Mouse (Mus musculus) ovary, adult 18-20 months (tissue): ENCODE results near the gene Wscd2.
"Not testable (repeated sequence)": the region's sequence is repeated elsewhere in the genome, so short reads cannot be mapped to it uniquely, and the experiment has no call there.

ENCODE experiments used
- DNase-seq: peaks from one replicate; pipeline ENCODE4 v3.0.0; 2022; ENCODE audit warnings: low spot score, mixed read lengths

Gene Wscd2

GRCm38 (mm10) chr5:113584439-113584838 is 94.3 kb downstream of the Wscd2 start:
- no peak for DNase-seq

GRCm38 (mm10) chr5:113585619-113586457 is 95.7 kb downstream of the Wscd2 start:
- DNase-seq: not testable (repeated sequence)

- not testable (repeated sequence) for DNase-seq
These were observed 96.3 kb downstream of the Wscd2 start for GRCm38 (mm10) chr5:113586458-113586849.

GRCm38 (mm10) chr5:113590010-113590640 is 100.0 kb downstream of the Wscd2 start:
- DNase-seq: no peak

GRCm38 (mm10) chr5:113591166-113591565 is 101.0 kb downstream of the Wscd2 start:
- no peak for DNase-seq

- DNase-seq: no peak
These were observed 101.7 kb downstream of the Wscd2 start for GRCm38 (mm10) chr5:113591751-113592230.

- DNase-seq: no peak
These were observed 104.0 kb downstream of the Wscd2 start for GRCm38 (mm10) chr5:113593911-113594705.

- DNase-seq: no peak
These were observed 106.1 kb downstream of the Wscd2 start for GRCm38 (mm10) chr5:113596252-113596651.

GRCm38 (mm10) chr5:113596780-113597353 is 106.7 kb downstream of the Wscd2 start:
- no peak for DNase-seq

- no peak for DNase-seq
These were observed 110.0 kb downstream of the Wscd2 start for GRCm38 (mm10) chr5:113600181-113600580.

GRCm38 (mm10) chr5:113600803-113601202 is 110.7 kb downstream of the Wscd2 start:
- no peak for DNase-seq

GRCm38 (mm10) chr5:113603471-113603870 is 113.3 kb downstream of the Wscd2 start:
- no peak for DNase-seq

GRCm38 (mm10) chr5:113604758-113605157 is 114.6 kb downstream of the Wscd2 start:
- DNase-seq: no peak

- no peak for DNase-seq
These were observed 116.0 kb downstream of the Wscd2 start for GRCm38 (mm10) chr5:113606121-113606520.

- DNase-seq: no peak
These were observed 117.0 kb downstream of the Wscd2 start for GRCm38 (mm10) chr5:113606961-113607785.

GRCm38 (mm10) chr5:113607941-113608431 is 117.9 kb downstream of the Wscd2 start:
- no peak for DNase-seq

- DNase-seq: no peak
These were observed 118.4 kb downstream of the Wscd2 start for GRCm38 (mm10) chr5:113608511-113608910.

GRCm38 (mm10) chr5:113609891-113610290 is 119.8 kb downstream of the Wscd2 start:
- DNase-seq: no peak

- DNase-seq: no peak
These were observed 120.4 kb downstream of the Wscd2 start for GRCm38 (mm10) chr5:113610490-113610889.

GRCm38 (mm10) chr5:113611131-113611530 is 121.0 kb downstream of the Wscd2 start:
- no peak for DNase-seq

- no peak for DNase-seq
These were observed 121.7 kb downstream of the Wscd2 start for GRCm38 (mm10) chr5:113611771-113612233.
